Mouse (Mus musculus): ENCODE measurements around the gene Ift74.

DNA sequence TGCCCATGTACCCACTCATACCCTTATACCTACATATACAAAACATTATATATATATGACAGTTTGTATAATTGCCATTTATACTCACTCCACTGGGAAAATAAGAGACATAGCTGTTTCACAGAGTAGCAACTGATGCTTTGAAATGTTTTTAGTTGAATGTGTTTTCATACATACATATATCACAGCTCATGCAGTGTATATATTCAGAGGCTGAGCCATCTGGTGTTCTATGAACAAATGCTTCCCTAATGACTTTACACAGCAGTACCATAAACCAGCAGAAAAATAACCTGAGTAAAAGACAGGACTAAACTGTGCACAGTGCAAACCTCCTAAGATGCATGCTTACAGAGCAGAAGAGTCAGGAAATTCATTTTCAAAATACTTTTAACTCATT, 99.5 kb downstream of the Ift74 start:
- no peak for TF ChIP-seq CTCF (IDR thresholded peaks at IDR 0.05; ENCODE audit: borderline replicate concordance, insufficient read depth, low read length)
- no peak for TF ChIP-seq POLR2A (IDR thresholded peaks at IDR 0.05; ENCODE audit: low read depth, low read length)
